Mouse (Mus musculus) spleen, adult 2 months (tissue): ENCODE measurements around the gene A730009L09Rik.

Experiments
- CTCF ChIP-seq: fragments of 200-500 bp; IDR thresholded peaks from 2 replicates; pipeline ENCODE4 v1.5.1; 2011; ENCODE audit warnings: mild to moderate bottlenecking, inconsistent platforms; ENCODE audit not compliant: insufficient read depth, insufficient read length, insufficient replicate concordance; ENCODE audit errors: extremely low read depth
- POLR2A ChIP-seq: fragments of 200-500 bp; IDR thresholded peaks from 2 replicates; pipeline ENCODE4 v1.6.1; 2011; ENCODE audit warnings: low read depth, low read length, inconsistent platforms

DNA sequence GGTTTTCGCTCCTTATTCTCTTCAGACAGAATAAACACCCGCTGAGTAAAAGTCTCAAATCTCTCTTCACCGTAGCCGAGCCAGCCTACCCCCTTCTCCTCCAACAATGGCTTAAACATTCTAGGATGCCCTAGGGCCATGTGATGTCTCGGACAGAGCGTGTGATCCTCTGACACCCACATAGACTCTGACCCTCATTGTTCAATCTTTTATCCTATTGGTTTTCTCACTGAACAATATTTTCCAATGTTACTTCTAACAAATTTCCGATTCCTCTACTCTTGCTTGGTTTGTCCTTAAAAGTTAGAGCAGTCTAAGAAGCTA, 45.3 kb downstream of the A730009L09Rik start:
- TF ChIP-seq CTCF: no peak
- TF ChIP-seq POLR2A: no peak
